Comparison of ENCODE assay signal across 19 mouse cellular contexts in the genomic region with DNA sequence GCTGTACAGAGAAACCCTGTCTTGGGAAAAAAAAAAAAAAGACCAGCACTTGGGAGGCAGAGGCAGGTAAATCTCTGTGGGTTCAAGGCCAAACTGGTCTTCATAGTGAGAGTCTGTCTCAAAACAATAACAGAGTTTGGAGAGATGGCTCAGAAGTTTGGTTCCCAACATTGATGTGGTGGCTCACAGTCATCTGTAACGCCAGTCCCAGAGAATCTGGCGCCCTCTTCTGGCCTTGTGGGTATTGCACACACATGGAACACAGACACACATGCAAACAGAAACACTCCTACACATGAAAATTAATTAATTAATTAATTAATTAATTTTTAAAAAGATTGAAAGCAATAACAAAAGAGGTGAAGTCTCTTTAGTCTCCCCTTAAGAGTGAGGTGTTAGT. TPM values are rescaled to one million over a fixed set of nuclear protein-coding genes. Genes with fewer than 3 reads are reported as not detected.
A peak's percentile ranks its signal among the peaks of the same experiment; 100 is the strongest.
DNase-seq lines count a peak whose midpoint lies in the region; ATAC-seq and TF ChIP-seq lines count a peak whose summit lies in the region.
"Had no signal": no experiment of that assay in that cellular context is flagged by ENCODE, and none has a peak within 500 bp of the region (broad histone marks: within the 10 kb centered on the region; RNA-seq: fewer than 3 reads in every experiment).

No protein-coding gene starts in this region.

- H3K4me2 ChIP-seq in liver, postnatal 0 days (ENCODE audit: low read depth, low read length), result no peak overlapping the region
- H3K4me2 ChIP-seq in liver, embryonic 11.5 days, result no peak overlapping the region
- H3K4me2 ChIP-seq: forebrain, embryonic 15.5 days; hindbrain, embryonic 14.5 days; limb, embryonic 12.5 days; lung, embryonic 15.5 days; stomach, embryonic 15.5 days had no signal

- no peaks in the 10 kb centered on the region for H3K36me3 ChIP-seq in liver, postnatal 0 days (replicated peaks; ENCODE audit: insufficient read depth, low read length)
- no peaks in the 10 kb centered on the region for H3K36me3 ChIP-seq in liver, embryonic 11.5 days (ENCODE audit: control insufficient read depth, insufficient read depth, low read length)
- no peaks in the 10 kb centered on the region for H3K36me3 ChIP-seq in thymus, adult 2 months (ENCODE audit: control insufficient read depth, insufficient read depth, low read length)
- H3K36me3 ChIP-seq: forebrain, embryonic 15.5 days; limb, embryonic 12.5 days; lung, embryonic 15.5 days; stomach, embryonic 15.5 days had no signal

- H3K9ac ChIP-seq in liver, postnatal 0 days (replicated peaks), result no peak overlapping the region
- no peak overlapping the region for H3K9ac ChIP-seq in liver, embryonic 11.5 days (ENCODE audit: low read depth, low read length)
- H3K9ac ChIP-seq: forebrain, embryonic 15.5 days; hindbrain, embryonic 14.5 days; limb, embryonic 12.5 days; lung, embryonic 15.5 days; stomach, embryonic 15.5 days had no signal

- no peak for TF ChIP-seq POLR2A in thymus, adult 2 months (IDR thresholded peaks at IDR 0.05; ENCODE audit: control insufficient read depth, extremely low read depth, insufficient read depth, low read length, poor library complexity)

- no peak for TF ChIP-seq EP300 in liver, postnatal 0 days (IDR thresholded peaks at IDR 0.05; ENCODE audit: low read depth)

- ATAC-seq in liver, postnatal 0 days, result no peak
- no peak for ATAC-seq in liver, embryonic 11.5 days (replicated peaks; ENCODE audit: low FRiP score)
- ATAC-seq: activated CD4-positive, CD25-positive, alpha-beta regulatory T cell, adult 4 months; forebrain, embryonic 15.5 days had no signal

- no peak overlapping the region for H3K27ac ChIP-seq in liver, postnatal 0 days (ENCODE audit: low read depth)
- H3K27ac ChIP-seq in liver, embryonic 11.5 days (ENCODE audit: low read depth, low read length), result no peak overlapping the region
- H3K27ac ChIP-seq in thymus, adult 2 months (ENCODE audit: control insufficient read depth, insufficient read depth, low read length), result no peak overlapping the region
- H3K27ac ChIP-seq: forebrain, embryonic 15.5 days; hindbrain, embryonic 14.5 days; left cerebral cortex, adult 2 months; limb, embryonic 12.5 days; lung, embryonic 15.5 days; stomach, embryonic 15.5 days had no signal

- no peaks in the 10 kb centered on the region for H3K9me3 ChIP-seq in liver, postnatal 0 days (ENCODE audit: low read length)
- no peaks in the 10 kb centered on the region for H3K9me3 ChIP-seq in liver, embryonic 11.5 days (ENCODE audit: control insufficient read depth, low read length)
- H3K9me3 ChIP-seq: forebrain, embryonic 15.5 days; lung, embryonic 15.5 days; stomach, embryonic 15.5 days had no signal

- no peaks in the 10 kb centered on the region for H3K27me3 ChIP-seq in liver, postnatal 0 days (ENCODE audit: insufficient read depth, low read length)
- no peaks in the 10 kb centered on the region for H3K27me3 ChIP-seq in liver, embryonic 11.5 days (replicated peaks; ENCODE audit: control insufficient read depth, insufficient read depth, low read length)
- no peaks in the 10 kb centered on the region; the same call in 1 of the 2 replicates for H3K27me3 ChIP-seq in thymus, adult 2 months (ENCODE audit: control insufficient read depth, insufficient read depth, low read length)
- H3K27me3 ChIP-seq: forebrain, embryonic 15.5 days; limb, embryonic 12.5 days; stomach, embryonic 15.5 days had no signal

- no peaks in the 10 kb centered on the region; the same call in 1 of the 2 replicates for H3K4me1 ChIP-seq in liver, postnatal 0 days (ENCODE audit: insufficient read depth)
- no peaks in the 10 kb centered on the region; the same call in 1 of the 2 replicates for H3K4me1 ChIP-seq in liver, embryonic 11.5 days (replicated peaks; ENCODE audit: control insufficient read depth, insufficient read depth, low read length)
- H3K4me1 ChIP-seq in thymus, adult 2 months (replicated peaks; ENCODE audit: control insufficient read depth, insufficient read depth, low read length), result peaks cover 14% of the 10 kb centered on the region
- H3K4me1 ChIP-seq: forebrain, embryonic 15.5 days; stomach, embryonic 15.5 days had no signal

- H3K4me3 ChIP-seq in liver, postnatal 0 days (ENCODE audit: low read depth, low read length), result no peak overlapping the region
- H3K4me3 ChIP-seq in liver, embryonic 11.5 days (ENCODE audit: low read depth, low read length), result no peak overlapping the region
- no peak overlapping the region for H3K4me3 ChIP-seq in thymus, adult 2 months (ENCODE audit: control insufficient read depth, insufficient read depth, low read length)
- H3K4me3 ChIP-seq: erythroblast, embryonic 14.5 days; forebrain, embryonic 15.5 days; left cerebral cortex, adult 2 months; limb, embryonic 12.5 days; lung, embryonic 15.5 days; stomach, embryonic 15.5 days had no signal

- WGBS in liver, postnatal 0 days (ENCODE audit: insufficient replicate concordance), result 40% methylated on average over 2 of the region's 2 CpGs
- WGBS in liver, embryonic 11.5 days, result 37% methylated on average over 2 of the region's 2 CpGs
- 75% methylated on average over 2 of the region's 2 CpGs for WGBS in thymus, adult 2 months

- peak; percentile 44 for TF ChIP-seq CTCF in liver, postnatal 0 days (IDR thresholded peaks at IDR 0.05; ENCODE audit: low read depth)
- no peak for TF ChIP-seq CTCF in thymus, adult 2 months (IDR thresholded peaks at IDR 0.05; ENCODE audit: borderline replicate concordance, control insufficient read depth, extremely low read depth, insufficient read depth, low read length, poor library complexity)

- no peak for DNase-seq in liver, postnatal 0 days
- DNase-seq in liver, embryonic 11.5 days (ENCODE audit: low spot score), result no peak
- peak; percentile 62 to 63 for DNase-seq in B cell, adult 2 months
- DNase-seq in ES-CJ7 (ENCODE audit: low read depth, low spot score), result peak; percentile 32
- DNase-seq in induced T-regulatory cell, adult 2 months (ENCODE audit: low read depth), result peak; percentile 63
- no peak for DNase-seq in thymus, adult 2 months
- DNase-seq in layer of hippocampus, adult 18-20 months (ENCODE audit: low spot score in 2 of 2), result no peak
- DNase-seq: adrenal gland, postnatal 25 days; kidney, adult 18-20 months; kidney, postnatal 36 days had no signal

RNA-seq across cellular contexts. Expression of a gene that starts 4.1 kb away (rescaled TPM):
- polyA plus RNA-seq in liver, postnatal 0 days (2015; fragmentation: Nextera tagmentation; extraction: Ambion mirVana), result 3.3 and 4.2 TPM in 2 replicates
- polyA plus RNA-seq in liver, embryonic 11.5 days (2014; fragmentation: Nextera tagmentation; extraction: Ambion mirVana), result 6.8 and 8.6 TPM in 2 replicates
- 13.3 and 14.9 TPM in 2 replicates for polyA plus RNA-seq in thymus, adult 2 months (2012; rRNA removed)
- total RNA-seq in layer of hippocampus, adult 18-20 months (2021), result under 1 TPM; 0.35 to 0.36 TPM
- total RNA-seq: adrenal gland, postnatal 25 days; gastrocnemius, adult 8-10 months had no signal

Comparison
In these comparisons a context has a peak if more than half of its experiments do, and no peak if none do; other contexts are left out.
1. DNase-seq: peak in B cell, adult 2 months (2 of 2), ES-CJ7 (single experiment) and induced T-regulatory cell, adult 2 months (single experiment); none in liver, postnatal 0 days (single experiment), liver, embryonic 11.5 days (single experiment), thymus, adult 2 months (single experiment) and layer of hippocampus, adult 18-20 months (0 of 2).